Mouse (Mus musculus) heart, embryonic 16.5 days (tissue): ENCODE measurements around the gene Cog5. TPM values are rescaled to one million over a fixed set of nuclear protein-coding genes. Genes with fewer than 3 reads are reported as not detected.

Experiments
- ATAC-seq: fragments of 200-750 bp; cut with Nextera tagmentation; replicated peaks from 2 replicates; pipeline ENCODE4 v1.8.0; 2017; ENCODE audit warnings: moderate number of reproducible peaks; ENCODE audit not compliant: insufficient read depth, low FRiP score; ENCODE audit errors: extremely low read depth
- H3K27ac ChIP-seq: fragments of 300-500 bp; sonication (generic); 2 replicates; pipeline ENCODE4 v1.5.1; 2014; ENCODE audit warnings: mild to moderate bottlenecking, low read length, control low read depth, moderate library complexity
- H3K27me3 ChIP-seq: fragments of 300-500 bp; sonication (generic); 2 replicates; pipeline ENCODE4 v1.6.1; 2014; ENCODE audit warnings: low read length, mixed read lengths; ENCODE audit not compliant: control insufficient read depth, insufficient read depth
- H3K36me3 ChIP-seq: fragments of 300-500 bp; sonication (generic); 2 replicates; pipeline ENCODE4 v1.6.1; 2014; ENCODE audit not compliant: control insufficient read depth, insufficient read depth
- H3K4me1 ChIP-seq: fragments of 300-500 bp; sonication (generic); 2 replicates; pipeline ENCODE4 v1.6.1; 2014; ENCODE audit warnings: low read length, mixed read lengths; ENCODE audit not compliant: control insufficient read depth, insufficient read depth
- H3K4me2 ChIP-seq: fragments of 300-500 bp; sonication (generic); 2 replicates; pipeline ENCODE4 v1.6.1; 2014; ENCODE audit warnings: low read depth, mild to moderate bottlenecking, control low read depth, low read length
- H3K4me3 ChIP-seq: fragments of 300-500 bp; sonication (generic); 2 replicates; pipeline ENCODE4 v1.5.1; 2014; ENCODE audit warnings: mild to moderate bottlenecking, control low read depth, low read length
- H3K9ac ChIP-seq: fragments of 300-500 bp; sonication (generic); 2 replicates; pipeline ENCODE4 v1.6.1; 2014; ENCODE audit warnings: low read length, control low read depth
- H3K9me3 ChIP-seq: fragments of 300-500 bp; sonication (generic); replicated peaks from 2 replicates; pipeline ENCODE4 v1.6.1; 2016; ENCODE audit warnings: low read length; ENCODE audit not compliant: control insufficient read depth
- WGBS: fragments of 180-500 bp; shearing (Covaris S2); extraction: QIAGEN DNeasy Blood & Tissue Kit; methylation state at CpG from one replicate; pipeline ENCODE4 v1.1.7; 2014; 5-methylcytosine and 5-hydroxymethylcytosine counted together
- polyA plus RNA-seq: library from polyadenylated mRNA; unstranded; fragments of >200 nt; fragmentation: Nextera tagmentation; extraction: Ambion mirVana; gene quantifications from 2 replicates; pipeline ENCODE4 v1.2.1, GENCODE M21; 2015

Gene Cog5
- polyA plus RNA-seq, 1 experiment from 2014 or later: 27.3 TPM

GRCm38 (mm10) chr12:31920464-31921405 lies 266.1 kb downstream of the Cog5 start:
- ATAC-seq: no peak
- Histone ChIP-seq H3K4me1 (peaks cover 6% of the 10 kb centered on the region), H3K9ac (no peak overlapping the region), H3K9me3 (no peaks in the 10 kb centered on the region), H3K27me3 (no peaks in the 10 kb centered on the region), H3K4me2 (no peak overlapping the region), H3K36me3 (peaks cover 14% of the 10 kb centered on the region; the same call in 1 of the 2 replicates), H3K4me3 (no peak overlapping the region), H3K27ac (no peak overlapping the region)
- WGBS: 82% methylated on average over 18 of the region's 18 CpGs

GRCm38 (mm10) chr12:31924135-31924534 lies 269.5 kb downstream of the Cog5 start:
- Histone ChIP-seq H3K9ac (no peak overlapping the region), H3K4me2 (no peak overlapping the region), H3K4me3 (no peak overlapping the region), H3K27ac (no peak overlapping the region), H3K27me3 (no peaks in the 10 kb centered on the region), H3K9me3 (no peaks in the 10 kb centered on the region), H3K4me1 (no peaks in the 10 kb centered on the region), H3K36me3 (peaks cover 26% of the 10 kb centered on the region)
- 67% methylated on average over 3 of the region's 3 CpGs for WGBS
- ATAC-seq: no peak

GRCm38 (mm10) chr12:31925343-31925742 lies 270.7 kb downstream of the Cog5 start:
- Histone ChIP-seq H3K27me3 (no peaks in the 10 kb centered on the region), H3K4me2 (no peak overlapping the region), H3K4me3 (no peak overlapping the region), H3K4me1 (no peaks in the 10 kb centered on the region), H3K9me3 (no peaks in the 10 kb centered on the region), H3K36me3 (peaks cover 30% of the 10 kb centered on the region), H3K9ac (no peak overlapping the region), H3K27ac (no peak overlapping the region)
- WGBS: 78% methylated on average over 6 of the region's 6 CpGs
- no peak for ATAC-seq

- Histone ChIP-seq H3K27ac (no peak overlapping the region), H3K4me2 (no peak overlapping the region), H3K4me1 (no peaks in the 10 kb centered on the region), H3K4me3 (no peak overlapping the region), H3K9ac (no peak overlapping the region), H3K36me3 (peaks cover 38% of the 10 kb centered on the region), H3K9me3 (no peaks in the 10 kb centered on the region), H3K27me3 (no peaks in the 10 kb centered on the region)
- WGBS: 51% methylated on average over 4 of the region's 4 CpGs
- peak; percentile 77 for ATAC-seq
Observed at GRCm38 (mm10) chr12:31926661-31927061, 272.0 kb downstream of the Cog5 start.

GRCm38 (mm10) chr12:31928498-31928897 lies 273.8 kb downstream of the Cog5 start:
- peaks cover 51% of the 10 kb centered on the region for H3K36me3 ChIP-seq
- H3K4me1 ChIP-seq: no peaks in the 10 kb centered on the region
- no peaks in the 10 kb centered on the region for H3K9me3 ChIP-seq
- no peak for ATAC-seq
- H3K27ac ChIP-seq: no peak overlapping the region
- H3K4me2 ChIP-seq: no peak overlapping the region
- 79% methylated on average over 3 of the region's 3 CpGs for WGBS
- H3K9ac ChIP-seq: no peak overlapping the region
- H3K4me3 ChIP-seq: no peak overlapping the region
- H3K27me3 ChIP-seq: no peaks in the 10 kb centered on the region

- Histone ChIP-seq H3K9me3 (no peaks in the 10 kb centered on the region), H3K4me2 (no peak overlapping the region), H3K27ac (no peak overlapping the region), H3K27me3 (no peaks in the 10 kb centered on the region), H3K36me3 (peaks cover 51% of the 10 kb centered on the region), H3K4me1 (no peaks in the 10 kb centered on the region), H3K9ac (no peak overlapping the region), H3K4me3 (no peak overlapping the region)
- no peak for ATAC-seq
- 97% methylated on average over 3 of the region's 3 CpGs for WGBS
Observed at GRCm38 (mm10) chr12:31931818-31932217, 277.1 kb downstream of the Cog5 start.

- ATAC-seq: no peak
- Histone ChIP-seq H3K4me1 (no peaks in the 10 kb centered on the region), H3K27me3 (no peaks in the 10 kb centered on the region), H3K4me2 (no peak overlapping the region), H3K4me3 (no peak overlapping the region), H3K27ac (no peak overlapping the region), H3K9ac (no peak overlapping the region), H3K9me3 (no peaks in the 10 kb centered on the region), H3K36me3 (peaks cover 56% of the 10 kb centered on the region)
- 57% methylated on average over 6 of the region's 6 CpGs for WGBS
Observed at GRCm38 (mm10) chr12:31936657-31937300, 282.1 kb downstream of the Cog5 start.

- Histone ChIP-seq H3K27ac (no peak overlapping the region), H3K4me3 (no peak overlapping the region), H3K4me2 (no peak overlapping the region), H3K36me3 (peaks cover 52% of the 10 kb centered on the region), H3K9ac (no peak overlapping the region), H3K4me1 (no peaks in the 10 kb centered on the region), H3K27me3 (no peaks in the 10 kb centered on the region), H3K9me3 (no peaks in the 10 kb centered on the region)
- ATAC-seq: no peak
- WGBS: 83% methylated on average over 3 of the region's 3 CpGs
Observed at GRCm38 (mm10) chr12:31937613-31938012, 282.9 kb downstream of the Cog5 start.

- Histone ChIP-seq H3K9me3 (no peaks in the 10 kb centered on the region), H3K27ac (no peak overlapping the region), H3K4me1 (no peaks in the 10 kb centered on the region), H3K9ac (no peak overlapping the region), H3K4me3 (no peak overlapping the region), H3K4me2 (no peak overlapping the region), H3K27me3 (no peaks in the 10 kb centered on the region), H3K36me3 (peaks cover 55% of the 10 kb centered on the region)
- ATAC-seq: no peak
- WGBS: 94% methylated on average over 4 of the region's 4 CpGs
Observed at GRCm38 (mm10) chr12:31938391-31938997, 283.8 kb downstream of the Cog5 start.
